Mouse (Mus musculus): ENCODE results near the gene Tdrd3. TPM values are rescaled to one million over a fixed set of nuclear protein-coding genes. Genes with fewer than 3 reads are reported as not detected.

The Tdrd3 gene
- polyA plus RNA-seq, 1 experiment from 2014 or later: 22.3 TPM

- no peak overlapping the region for H3K4me2 ChIP-seq (replicated peaks)
- no peaks in the 10 kb centered on the region for H3K36me3 ChIP-seq
- no peak overlapping the region for H3K27ac ChIP-seq
- no peaks in the 10 kb centered on the region for H3K9me3 ChIP-seq
- 72% methylated on average over 3 of the region's 3 CpGs for WGBS
- ATAC-seq: no peak
- no peaks in the 10 kb centered on the region for H3K27me3 ChIP-seq (replicated peaks)
- H3K4me1 ChIP-seq (replicated peaks): no peaks in the 10 kb centered on the region
- H3K4me3 ChIP-seq (replicated peaks): no peak overlapping the region
- no peak overlapping the region for H3K9ac ChIP-seq
Measured at GRCm38 (mm10) chr14:87422432-87422831, 6.0 kb downstream of the Tdrd3 start.

GRCm38 (mm10) chr14:87426297-87426922, 10.0 kb downstream of the Tdrd3 start:
- 57% methylated on average over 7 of the region's 7 CpGs for WGBS
- no peak overlapping the region for H3K27ac ChIP-seq
- H3K9ac ChIP-seq: no peak overlapping the region
- 0 out of 2 replicates have a peak, but pooled peaks have one; percentile 41 for ATAC-seq
- no peaks in the 10 kb centered on the region for H3K4me1 ChIP-seq (replicated peaks)
- no peaks in the 10 kb centered on the region for H3K36me3 ChIP-seq
- H3K4me2 ChIP-seq (replicated peaks): no peak overlapping the region
- H3K9me3 ChIP-seq: no peaks in the 10 kb centered on the region
- H3K27me3 ChIP-seq (replicated peaks): no peaks in the 10 kb centered on the region
- H3K4me3 ChIP-seq (replicated peaks): no peak overlapping the region

- no peak overlapping the region for H3K9ac ChIP-seq
- ATAC-seq: no peak
- 95% methylated on average over 4 of the region's 4 CpGs for WGBS
- H3K4me3 ChIP-seq (replicated peaks): no peak overlapping the region
- H3K27me3 ChIP-seq (replicated peaks): no peaks in the 10 kb centered on the region
- no peaks in the 10 kb centered on the region for H3K9me3 ChIP-seq
- no peaks in the 10 kb centered on the region for H3K36me3 ChIP-seq
- H3K4me1 ChIP-seq (replicated peaks): no peaks in the 10 kb centered on the region
- no peak overlapping the region for H3K27ac ChIP-seq
- no peak overlapping the region for H3K4me2 ChIP-seq (replicated peaks)
Measured at GRCm38 (mm10) chr14:87427032-87427431, 10.6 kb downstream of the Tdrd3 start.

- H3K4me2 ChIP-seq (replicated peaks): no peak overlapping the region
- H3K4me1 ChIP-seq (replicated peaks): no peaks in the 10 kb centered on the region
- ATAC-seq: no peak
- no peak overlapping the region for H3K27ac ChIP-seq
- no peaks in the 10 kb centered on the region for H3K27me3 ChIP-seq (replicated peaks)
- H3K4me3 ChIP-seq (replicated peaks): no peak overlapping the region
- 90% methylated on average over 5 of the region's 5 CpGs for WGBS
- H3K36me3 ChIP-seq: no peaks in the 10 kb centered on the region
- H3K9me3 ChIP-seq: no peaks in the 10 kb centered on the region
- no peak overlapping the region for H3K9ac ChIP-seq
Measured at GRCm38 (mm10) chr14:87427659-87428289, 11.3 kb downstream of the Tdrd3 start.

- H3K27me3 ChIP-seq (replicated peaks): no peaks in the 10 kb centered on the region
- no peak overlapping the region for H3K4me2 ChIP-seq (replicated peaks)
- no peak for ATAC-seq
- H3K36me3 ChIP-seq: no peaks in the 10 kb centered on the region
- WGBS: 71% methylated on average over 5 of the region's 5 CpGs
- H3K9ac ChIP-seq: no peak overlapping the region
- no peaks in the 10 kb centered on the region for H3K4me1 ChIP-seq (replicated peaks)
- no peaks in the 10 kb centered on the region for H3K9me3 ChIP-seq
- no peak overlapping the region for H3K4me3 ChIP-seq (replicated peaks)
- no peak overlapping the region for H3K27ac ChIP-seq
Measured at GRCm38 (mm10) chr14:87433390-87433915, 17.0 kb downstream of the Tdrd3 start.

- no peak overlapping the region for H3K4me3 ChIP-seq (replicated peaks)
- H3K4me2 ChIP-seq (replicated peaks): no peak overlapping the region
- ATAC-seq: no peak
- no peaks in the 10 kb centered on the region for H3K27me3 ChIP-seq (replicated peaks)
- H3K36me3 ChIP-seq: no peaks in the 10 kb centered on the region
- H3K4me1 ChIP-seq (replicated peaks): no peaks in the 10 kb centered on the region
- H3K9me3 ChIP-seq: no peaks in the 10 kb centered on the region
- no peak overlapping the region for H3K27ac ChIP-seq
- 92% methylated on average over 4 of the region's 4 CpGs for WGBS
- H3K9ac ChIP-seq: no peak overlapping the region
Measured at GRCm38 (mm10) chr14:87435382-87435781, 18.9 kb downstream of the Tdrd3 start.

GRCm38 (mm10) chr14:87439721-87440120, 23.3 kb downstream of the Tdrd3 start:
- H3K4me3 ChIP-seq (replicated peaks): no peak overlapping the region
- no peaks in the 10 kb centered on the region for H3K9me3 ChIP-seq
- WGBS: 30% methylated on average over 2 of the region's 2 CpGs
- no peak overlapping the region for H3K27ac ChIP-seq
- no peaks in the 10 kb centered on the region for H3K36me3 ChIP-seq
- H3K27me3 ChIP-seq (replicated peaks): no peaks in the 10 kb centered on the region
- H3K9ac ChIP-seq: no peak overlapping the region
- ATAC-seq: no peak
- H3K4me2 ChIP-seq (replicated peaks): no peak overlapping the region
- H3K4me1 ChIP-seq (replicated peaks): no peaks in the 10 kb centered on the region

- WGBS: 90% methylated on average over 8 of the region's 8 CpGs
- Histone ChIP-seq H3K36me3 (no peaks in the 10 kb centered on the region), H3K4me1 (replicated peaks) (no peaks in the 10 kb centered on the region), H3K4me2 (replicated peaks) (no peak overlapping the region), H3K9ac (no peak overlapping the region), H3K27ac (no peak overlapping the region), H3K27me3 (replicated peaks) (no peaks in the 10 kb centered on the region), H3K9me3 (no peaks in the 10 kb centered on the region), H3K4me3 (replicated peaks) (no peak overlapping the region)
- no peak for ATAC-seq
Measured at GRCm38 (mm10) chr14:87446331-87446913, 30.0 kb downstream of the Tdrd3 start.

- Histone ChIP-seq H3K9ac (no peak overlapping the region), H3K4me3 (replicated peaks) (no peak overlapping the region), H3K36me3 (no peaks in the 10 kb centered on the region; the same call in 1 of the 2 replicates), H3K27ac (no peak overlapping the region), H3K27me3 (replicated peaks) (no peaks in the 10 kb centered on the region), H3K9me3 (no peaks in the 10 kb centered on the region), H3K4me2 (replicated peaks) (no peak overlapping the region), H3K4me1 (replicated peaks) (no peaks in the 10 kb centered on the region)
- WGBS: 9% methylated on average over 7 of the region's 7 CpGs
- peak; percentile 70; the same call in 1 of the 2 replicates for ATAC-seq
Measured at GRCm38 (mm10) chr14:87451645-87452443, 35.4 kb downstream of the Tdrd3 start.

- H3K27me3 ChIP-seq (replicated peaks): no peaks in the 10 kb centered on the region
- no peak overlapping the region for H3K4me2 ChIP-seq (replicated peaks)
- no peaks in the 10 kb centered on the region for H3K9me3 ChIP-seq
- no peak overlapping the region for H3K27ac ChIP-seq
- H3K4me3 ChIP-seq (replicated peaks): no peak overlapping the region
- no peak overlapping the region for H3K9ac ChIP-seq
- ATAC-seq: no peak
- H3K4me1 ChIP-seq (replicated peaks): no peaks in the 10 kb centered on the region
- no peaks in the 10 kb centered on the region; the same call in 1 of the 2 replicates for H3K36me3 ChIP-seq
- 77% methylated on average over 5 of the region's 5 CpGs for WGBS
Measured at GRCm38 (mm10) chr14:87455630-87456175, 39.3 kb downstream of the Tdrd3 start.

GRCm38 (mm10) chr14:87459777-87460176, 43.3 kb downstream of the Tdrd3 start:
- H3K9ac ChIP-seq: no peak overlapping the region
- H3K4me3 ChIP-seq (replicated peaks): no peak overlapping the region
- no peak overlapping the region for H3K27ac ChIP-seq
- WGBS: 75% methylated on average over 1 of the region's 1 CpGs
- no peaks in the 10 kb centered on the region for H3K9me3 ChIP-seq
- no peak for ATAC-seq
- H3K4me2 ChIP-seq (replicated peaks): no peak overlapping the region
- no peaks in the 10 kb centered on the region for H3K27me3 ChIP-seq (replicated peaks)
- H3K36me3 ChIP-seq: no peaks in the 10 kb centered on the region
- H3K4me1 ChIP-seq (replicated peaks): peaks cover 4% of the 10 kb centered on the region; the same call in 1 of the 2 replicates

GRCm38 (mm10) chr14:87461543-87461942, 45.1 kb downstream of the Tdrd3 start:
- Histone ChIP-seq H3K36me3 (no peaks in the 10 kb centered on the region), H3K9me3 (no peaks in the 10 kb centered on the region), H3K27ac (no peak overlapping the region), H3K4me2 (replicated peaks) (no peak overlapping the region), H3K4me1 (replicated peaks) (peaks cover 4% of the 10 kb centered on the region; the same call in 1 of the 2 replicates), H3K27me3 (replicated peaks) (no peaks in the 10 kb centered on the region), H3K9ac (no peak overlapping the region), H3K4me3 (replicated peaks) (no peak overlapping the region)
- 66% methylated on average over 12 of the region's 12 CpGs for WGBS
- no peak for ATAC-seq

Measured in intestine, embryonic 15.5 days (tissue).